Mouse (Mus musculus) layer of hippocampus, postnatal 14 days (tissue): Measurements from ENCODE around the gene Tnfsf12. TPM values are rescaled to one million over a fixed set of nuclear protein-coding genes. Genes with fewer than 3 reads are reported as not detected.

ENCODE experiments used
- DNase-seq, 2 experiments: peaks; one replicate each; pipeline ENCODE4 v3.0.0; 2021 to 2022; ENCODE audit warnings: low spot score in 2 of 2, mixed read lengths in 1 of 2
- total RNA-seq, 2 experiments: library from RNA; stranded (reverse); gene quantifications; 2 replicates each; pipeline ENCODE4 v1.2.3; 2021

The Tnfsf12 gene
- total RNA-seq, 2 experiments from 2014 or later: 5.8 to 6.5 TPM

GRCm38 (mm10) chr11:69682209-69682839 is 13.3 kb downstream of the Tnfsf12 start:
- no peak for DNase-seq

- DNase-seq: peak; percentile 95 to 98
Measured at GRCm38 (mm10) chr11:69681314-69682208, 14.1 kb downstream of the Tnfsf12 start, which contains the start of gene Senp3. Senp3 (minus strand) TSS chr11:69682084.

GRCm38 (mm10) chr11:69680136-69680855 is 15.4 kb downstream of the Tnfsf12 start:
- no peak for DNase-seq

- DNase-seq: no peak
Measured at GRCm38 (mm10) chr11:69679144-69679543, 16.5 kb downstream of the Tnfsf12 start.

- DNase-seq: peak; percentile 100
Measured at GRCm38 (mm10) chr11:69672211-69672706, 23.4 kb downstream of the Tnfsf12 start, which contains the start of gene Eif4a1. Eif4a1 (minus strand) TSS chr11:69672423.

- DNase-seq: no peak
Measured at GRCm38 (mm10) chr11:69671726-69672124, 23.9 kb downstream of the Tnfsf12 start.

- peak; percentile 91 to 96 for DNase-seq
Measured at GRCm38 (mm10) chr11:69670786-69671725, 24.6 kb downstream of the Tnfsf12 start.

- no peak for DNase-seq
Measured at GRCm38 (mm10) chr11:69666665-69667005, 29.0 kb downstream of the Tnfsf12 start.

- peak in 1 of 2 experiments; percentile 82 for DNase-seq
Measured at GRCm38 (mm10) chr11:69665961-69666664, 29.5 kb downstream of the Tnfsf12 start, which contains the start of gene Cd68. Cd68 (minus strand) TSS chr11:69666153.

- DNase-seq: no peak
Measured at GRCm38 (mm10) chr11:69665457-69665960, 30.1 kb downstream of the Tnfsf12 start.

- no peak for DNase-seq
Measured at GRCm38 (mm10) chr11:69664841-69665240, 30.8 kb downstream of the Tnfsf12 start.

GRCm38 (mm10) chr11:69663795-69664194 is 31.9 kb downstream of the Tnfsf12 start:
- no peak for DNase-seq

GRCm38 (mm10) chr11:69662967-69663671 is 32.5 kb downstream of the Tnfsf12 start:
- no peak for DNase-seq

GRCm38 (mm10) chr11:69662213-69662966 is 33.3 kb downstream of the Tnfsf12 start, which contains the start of gene Mpdu1:
Mpdu1 (minus strand) TSS chr11:69662642.
- DNase-seq: peak; percentile 95 to 96

- DNase-seq: no peak
Measured at GRCm38 (mm10) chr11:69661221-69661881, 34.3 kb downstream of the Tnfsf12 start.

GRCm38 (mm10) chr11:69657462-69657881 is 38.2 kb downstream of the Tnfsf12 start:
- DNase-seq: no peak
